Mouse (Mus musculus): ENCODE measurements around the gene Hopx. TPM values are rescaled to one million over a fixed set of nuclear protein-coding genes. Genes with fewer than 3 reads are reported as not detected.

Gene Hopx
- polyA plus RNA-seq (2012; rRNA removed) = 11.9 and 15.4 TPM in 2 replicates

DNA sequence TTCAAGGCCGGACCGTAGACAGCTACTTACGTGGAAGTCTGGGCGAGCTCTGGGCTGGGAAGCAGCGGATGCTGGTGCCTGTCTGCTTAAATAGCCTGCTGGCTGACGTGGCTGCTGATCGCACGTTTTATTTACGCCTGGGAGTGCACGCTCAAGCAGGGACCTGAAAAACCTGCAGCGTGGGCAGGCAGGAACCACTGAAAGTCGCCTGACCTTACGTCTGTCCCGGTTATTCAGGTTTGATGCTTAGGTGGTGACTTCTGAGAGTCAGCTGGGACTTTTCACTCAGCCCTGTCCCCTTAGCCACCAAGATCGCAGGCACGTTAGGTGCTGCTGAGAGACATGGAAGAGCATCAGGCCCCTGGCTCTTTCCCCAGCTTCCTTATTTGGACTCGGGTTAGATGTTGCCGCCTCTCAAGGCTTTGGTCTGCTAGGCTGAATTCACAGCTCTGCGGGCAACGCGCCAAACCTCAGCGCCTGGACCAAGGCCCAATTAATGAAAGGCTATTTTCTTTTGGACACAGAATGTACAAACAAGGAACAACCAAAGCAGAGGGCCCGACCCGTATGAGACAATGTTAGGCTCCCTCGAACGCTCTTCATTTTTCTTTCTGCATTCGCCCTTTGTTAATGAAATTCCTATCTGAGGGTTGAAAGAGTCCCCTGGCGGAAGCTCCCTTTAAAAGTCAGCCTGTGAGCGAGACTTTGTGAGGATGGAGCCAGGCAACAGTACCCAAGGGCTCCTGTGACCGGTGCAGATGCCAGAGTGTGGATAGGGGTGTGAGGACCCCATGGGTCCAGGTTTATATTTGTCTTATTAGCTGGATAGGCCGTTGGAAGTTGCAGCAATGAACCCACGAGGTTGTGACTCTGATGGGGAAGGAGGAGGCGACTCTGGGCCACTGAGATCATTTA lies at the start of gene Hopx:
TSS of gene Hopx (minus strand) at position 305 of the 915 bp plus-strand sequence.

Other genes with a start within 250 kb of the Hopx start
- 5.8 and 6.1 TPM in 2 replicates for gene Aasdh, start 209.6 kb downstream of the Hopx start, polyA plus RNA-seq (2012; rRNA removed)
- gene Paics, start 163.8 kb downstream of the Hopx start, polyA plus RNA-seq (2012; rRNA removed) = 60.0 and 62.7 TPM in 2 replicates
- gene Ppat, start 163.5 kb downstream of the Hopx start, polyA plus RNA-seq (2012; rRNA removed) = 9.8 and 10.2 TPM in 2 replicates
- gene Srp72, start 140.4 kb downstream of the Hopx start, polyA plus RNA-seq (2012; rRNA removed) = 34.2 and 36.1 TPM in 2 replicates
- 0.18 and 0.42 TPM in 2 replicates for gene Arl9, start 111.1 kb downstream of the Hopx start, polyA plus RNA-seq (2012; rRNA removed)
- gene Thegl, start 99.1 kb downstream of the Hopx start, polyA plus RNA-seq (2012; rRNA removed) = 0.31 and 0.45 TPM in 2 replicates
- gene Spink2, start 96.3 kb upstream of the Hopx start, polyA plus RNA-seq (2012; rRNA removed) = 0.06 and 0.19 TPM in 2 replicates
- gene Rest, start 150.4 kb upstream of the Hopx start, polyA plus RNA-seq (2012; rRNA removed) = 3.4 and 3.6 TPM in 2 replicates
- 7.1 and 7.4 TPM in 2 replicates for gene Noa1, start 195.0 kb upstream of the Hopx start, polyA plus RNA-seq (2012; rRNA removed)
- gene Polr2b, start 195.0 kb upstream of the Hopx start, polyA plus RNA-seq (2012; rRNA removed) = 16.1 and 16.2 TPM in 2 replicates